Mouse (Mus musculus) thymus, adult 2 months (tissue): Measurements from ENCODE around the gene Adgra3.

Experiments
- CTCF ChIP-seq: fragments of 200-500 bp; IDR thresholded peaks from 2 replicates; pipeline ENCODE4 v1.5.1; 2012; ENCODE audit warnings: mild to moderate bottlenecking, control low read depth, low read length, moderate library complexity, borderline replicate concordance; ENCODE audit not compliant: control insufficient read depth, poor library complexity, insufficient read depth; ENCODE audit errors: extremely low read depth
- POLR2A ChIP-seq: fragments of 200-500 bp; IDR thresholded peaks from 2 replicates; pipeline ENCODE4 v1.6.1; 2012; ENCODE audit warnings: mild to moderate bottlenecking, low read length, control low read depth, moderate library complexity; ENCODE audit not compliant: control insufficient read depth, poor library complexity, insufficient read depth; ENCODE audit errors: extremely low read depth

GRCm38 (mm10) chr5:50013965-50014364 lies 44.8 kb downstream of the Adgra3 start:
- no peak for TF ChIP-seq CTCF
- no peak for TF ChIP-seq POLR2A
